Mouse (Mus musculus) frontal cortex, postnatal 25 days (tissue): ENCODE data around the gene Npy.

ENCODE experiments used
- DNase-seq, 2 experiments: peaks; one replicate each; pipeline ENCODE4 v3.0.0; 2022; ENCODE audit warnings: low spot score in 2 of 2

The Npy gene

DNA sequence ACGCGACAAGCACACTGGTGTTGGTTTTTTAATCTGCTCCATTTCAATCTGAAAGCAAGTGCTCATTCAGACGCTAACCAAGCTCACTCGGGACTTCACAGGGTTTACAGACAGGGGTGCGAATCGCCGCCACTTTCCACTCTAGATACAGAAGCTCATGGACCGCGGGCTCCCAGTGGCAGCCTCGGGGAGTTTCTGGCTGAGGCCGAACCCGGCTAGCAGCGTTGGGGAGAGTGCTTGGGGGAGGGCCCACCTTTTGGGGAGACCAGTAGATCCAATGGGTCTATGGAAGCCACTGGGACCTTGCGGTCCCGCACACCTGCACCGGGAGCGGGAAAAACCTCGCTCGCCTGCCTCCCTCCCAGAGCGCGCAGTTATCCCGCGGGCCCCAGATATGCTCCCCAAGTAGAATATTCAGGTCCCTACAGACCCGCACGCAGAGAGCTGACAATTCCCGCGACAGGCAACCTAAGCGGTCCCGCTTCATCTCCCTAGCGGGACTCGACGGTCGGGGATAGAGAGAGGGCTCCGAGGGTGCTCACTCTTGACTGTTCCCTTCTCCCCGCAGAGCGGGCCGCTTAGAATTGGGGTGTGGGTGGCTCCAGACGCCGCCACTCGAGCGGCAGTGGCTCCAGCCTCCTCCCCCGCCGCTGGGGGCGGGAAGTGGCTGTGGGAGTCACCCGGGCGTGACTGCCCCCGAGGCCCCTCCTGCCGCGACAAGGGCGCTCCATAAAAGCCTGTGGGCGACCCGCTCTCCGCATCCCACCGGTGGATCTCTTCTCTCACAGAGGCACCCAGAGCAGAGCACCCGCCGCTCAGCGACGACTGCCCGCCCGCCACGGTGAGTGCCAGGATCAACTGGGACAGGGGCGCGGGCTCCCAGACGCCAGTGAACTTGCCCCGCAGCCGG is at the start of gene Npy:
Gene Npy (plus strand): TSS at position 750 of the 910 bp plus-strand sequence.
- DNase-seq = no peak

DNA sequence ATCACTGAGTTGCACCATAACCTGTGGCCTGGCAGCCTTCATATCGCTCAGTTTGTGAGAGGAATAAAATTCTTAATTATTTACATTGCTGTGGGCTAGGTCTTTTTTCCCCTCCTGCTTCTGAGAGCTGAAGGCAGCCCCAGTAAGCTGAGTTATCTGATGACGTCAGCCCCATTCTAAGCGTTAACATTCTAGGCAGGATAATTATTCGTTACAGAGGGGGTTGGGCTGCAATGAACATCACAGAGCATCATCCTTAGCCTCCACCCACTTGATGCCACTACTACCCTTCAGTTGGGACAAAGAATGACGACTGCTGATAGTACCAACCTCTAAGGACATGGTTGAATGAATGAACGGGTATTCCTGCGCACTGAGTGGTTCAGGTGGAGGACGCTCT is 47.5 kb upstream of the Npy start:
- no peak for DNase-seq

DNA sequence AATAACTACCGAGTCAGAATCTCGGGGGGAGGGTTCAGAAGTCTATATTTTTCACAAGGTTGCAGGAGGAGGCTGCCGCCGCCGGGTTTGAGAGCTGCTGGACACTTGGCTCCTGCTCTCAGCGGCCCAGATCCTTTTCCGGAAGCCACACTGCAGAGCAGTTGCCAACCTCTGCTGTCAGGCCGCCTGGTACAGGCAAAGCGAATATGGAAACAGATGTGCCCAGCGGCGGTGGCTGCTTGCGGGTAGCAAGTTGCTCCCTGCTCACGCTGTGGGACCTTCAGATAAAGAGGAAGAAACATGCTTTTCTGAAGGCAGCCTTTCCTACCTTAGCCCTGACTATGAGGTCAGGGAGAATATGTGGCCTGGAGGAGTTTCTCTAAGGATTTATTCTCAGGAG is 44.4 kb upstream of the Npy start:
- no peak for DNase-seq

DNA sequence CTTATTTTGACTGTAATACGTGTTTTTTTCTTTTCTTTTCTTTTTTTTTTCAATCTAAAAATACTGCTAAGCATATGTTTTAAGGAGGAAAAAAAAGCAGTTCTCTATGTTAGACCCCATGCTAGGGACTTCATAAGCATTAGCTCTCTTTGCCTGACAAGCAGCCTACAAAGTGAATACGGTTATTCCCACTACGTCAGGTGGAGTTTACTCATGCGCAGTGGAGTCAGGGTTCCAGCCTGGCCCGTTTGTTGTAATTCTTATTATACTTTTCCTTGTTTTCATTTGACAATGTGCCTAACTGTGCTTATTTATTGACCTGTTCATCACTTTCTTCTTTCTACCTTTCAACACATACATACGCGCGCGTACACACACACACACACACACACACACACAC is 43.8 kb upstream of the Npy start:
- DNase-seq = no peak

DNA sequence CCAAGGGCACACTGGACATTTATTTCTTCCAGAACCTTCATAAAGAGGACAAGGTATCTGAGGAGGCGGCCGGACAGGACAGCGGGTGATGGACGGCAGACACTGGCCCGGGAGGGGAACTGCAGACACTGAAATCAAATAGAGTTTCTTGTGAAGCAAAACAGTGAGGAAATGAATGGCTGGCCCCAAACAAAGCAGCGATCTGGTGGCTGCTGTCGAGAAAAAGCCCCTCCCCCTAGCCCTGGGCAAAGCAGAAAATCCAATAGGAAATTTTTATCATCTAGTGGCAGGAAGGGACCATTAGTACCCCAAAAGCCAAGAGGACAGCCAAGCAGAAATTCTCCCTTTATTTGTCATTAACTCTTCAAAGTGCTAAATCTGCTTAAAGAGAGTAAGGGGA is 42.9 kb upstream of the Npy start:
- DNase-seq = no peak

DNA sequence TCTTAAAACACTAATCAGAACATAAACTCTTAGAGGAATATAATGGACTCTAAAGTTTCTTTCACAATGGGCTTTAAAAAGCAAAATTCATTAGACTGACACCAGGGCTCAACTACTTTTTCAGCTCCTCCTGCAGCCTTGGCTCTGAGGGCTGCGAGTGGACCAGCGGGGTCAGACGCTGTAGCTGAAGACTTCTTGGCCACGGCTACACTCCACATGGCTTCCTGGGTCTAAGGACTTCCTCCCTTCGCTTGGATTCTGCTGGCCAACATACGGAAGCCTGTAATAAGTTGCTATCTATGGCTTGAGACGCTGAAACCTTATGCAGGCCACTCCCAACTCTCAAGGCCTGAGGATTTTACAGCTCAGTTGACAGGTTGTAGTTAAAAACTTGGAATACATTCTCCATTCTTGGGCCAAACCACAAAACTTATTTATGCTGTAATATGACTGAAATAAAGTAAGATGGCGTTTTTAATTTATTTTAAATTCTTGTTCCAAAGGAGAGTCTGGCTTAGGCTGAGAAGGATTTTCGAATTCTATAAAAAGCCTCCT is 41.6 kb upstream of the Npy start:
- DNase-seq = no peak

DNA sequence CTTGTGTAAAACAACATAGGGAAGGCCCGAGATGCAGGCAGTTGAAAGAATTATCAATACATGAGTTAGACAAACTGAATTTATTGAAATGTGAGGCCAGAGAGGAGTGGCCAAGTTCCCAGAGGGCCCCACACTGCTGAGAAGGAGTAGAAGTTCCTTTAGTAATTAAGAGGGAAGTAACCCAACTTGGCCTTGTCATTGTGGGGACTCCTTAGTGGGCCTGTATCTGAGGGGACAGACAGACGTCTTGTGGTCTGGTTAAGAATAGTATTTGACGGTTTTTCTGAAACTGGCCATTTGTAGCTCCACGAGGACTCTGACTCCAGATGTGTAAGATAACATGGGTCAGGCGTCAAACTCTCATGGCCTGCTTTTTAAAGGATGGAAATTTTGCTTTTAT is 40.7 kb upstream of the Npy start:
- no peak for DNase-seq

DNA sequence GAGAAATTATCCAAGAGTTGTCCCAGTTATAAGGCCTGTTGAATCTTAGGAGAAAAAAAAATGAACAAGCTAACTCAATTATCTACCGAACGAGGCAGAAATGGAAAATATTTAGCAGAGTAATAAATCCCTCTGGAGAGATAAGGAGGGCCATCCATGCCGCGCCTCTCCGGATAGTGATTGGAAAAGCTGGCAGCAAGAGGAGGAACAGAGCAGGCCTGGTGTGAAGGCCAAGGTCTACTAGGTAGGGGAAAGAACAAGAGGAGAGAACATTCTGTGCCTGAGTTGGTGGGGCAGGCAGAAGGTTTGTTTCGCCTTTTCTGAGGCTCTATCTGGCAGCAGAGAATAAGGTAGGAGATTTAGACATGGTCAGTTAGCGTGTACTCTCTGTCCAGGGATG is 39.8 kb upstream of the Npy start:
- no peak for DNase-seq

DNA sequence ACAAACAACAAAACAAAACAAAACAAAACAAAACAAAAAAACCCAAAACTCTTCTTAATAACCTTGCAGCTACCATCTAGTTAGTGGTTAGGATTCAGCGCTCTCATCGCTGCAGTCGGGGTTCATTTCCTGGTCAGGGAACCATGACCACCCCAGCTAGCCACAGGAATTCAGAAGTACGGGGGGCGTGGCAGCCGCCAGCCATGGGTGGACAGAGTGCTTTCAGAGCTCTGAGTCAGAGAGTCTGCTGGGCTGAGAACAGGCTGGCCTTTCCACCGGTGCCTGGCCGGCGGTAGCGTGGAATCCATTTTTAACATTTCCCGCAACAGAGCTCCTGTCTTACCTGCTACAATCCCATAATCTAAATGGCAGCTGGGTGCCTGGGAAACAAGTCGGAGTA is 30.0 kb upstream of the Npy start:
- no peak for DNase-seq

DNA sequence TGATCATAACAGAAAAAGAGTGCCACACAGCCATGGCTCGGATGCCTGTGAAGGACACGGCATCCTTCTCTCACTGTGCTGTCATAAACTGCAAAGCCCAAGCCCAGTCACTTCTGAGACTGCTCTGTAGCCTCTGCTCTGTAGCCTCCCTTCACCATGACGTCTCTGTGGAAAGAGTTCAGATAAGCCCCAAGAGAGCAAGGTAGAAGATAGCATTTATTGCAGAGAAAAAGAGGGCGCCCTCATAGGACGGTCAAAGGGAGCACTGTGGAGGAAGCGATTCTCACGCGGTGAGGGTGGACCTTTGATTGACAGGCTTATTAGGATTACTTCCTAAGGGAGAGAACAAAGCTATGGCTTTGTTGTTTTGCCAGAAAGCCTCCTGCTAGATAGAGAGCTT is 18.4 kb upstream of the Npy start:
- no peak for DNase-seq

DNA sequence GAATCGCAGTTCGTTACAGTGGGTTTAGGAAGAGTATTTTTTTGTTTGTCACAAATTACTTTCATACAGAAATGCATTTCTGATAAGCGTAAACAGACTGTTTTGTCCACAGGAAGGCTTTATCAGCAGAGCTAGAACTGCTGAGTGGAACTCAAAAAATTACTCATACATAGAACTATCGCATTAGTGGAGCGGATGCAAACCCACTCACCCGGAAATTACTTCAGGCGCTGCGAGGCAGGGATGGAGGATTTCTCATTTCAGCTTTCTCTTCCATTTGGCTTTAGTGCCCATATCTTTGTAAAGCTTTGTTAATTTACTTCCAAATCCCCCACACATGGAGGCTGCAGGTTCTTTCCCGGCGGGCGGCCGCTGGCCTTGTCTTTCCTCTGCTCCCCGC is 14.4 kb upstream of the Npy start:
- no peak for DNase-seq

DNA sequence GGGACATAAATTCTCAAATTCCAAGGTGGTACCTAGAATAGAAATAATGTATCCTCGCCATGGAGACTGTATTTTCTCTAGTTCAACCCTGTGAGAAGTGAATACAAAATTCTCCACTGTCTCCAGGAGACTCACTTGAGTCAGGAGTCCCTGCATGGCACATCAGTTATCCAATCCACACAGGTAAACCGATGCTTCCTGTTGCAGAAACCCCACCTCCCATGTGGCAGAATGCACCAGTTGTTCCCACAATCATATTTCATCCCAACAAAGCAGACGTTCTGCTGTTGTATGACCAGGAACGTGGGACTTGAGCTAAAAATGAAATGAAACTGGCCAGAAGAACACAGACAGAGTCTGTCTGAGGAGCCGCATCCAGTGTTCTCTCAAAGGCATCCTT is 5.3 kb upstream of the Npy start:
- peak in 1 of 2 experiments; percentile 14 for DNase-seq

DNA sequence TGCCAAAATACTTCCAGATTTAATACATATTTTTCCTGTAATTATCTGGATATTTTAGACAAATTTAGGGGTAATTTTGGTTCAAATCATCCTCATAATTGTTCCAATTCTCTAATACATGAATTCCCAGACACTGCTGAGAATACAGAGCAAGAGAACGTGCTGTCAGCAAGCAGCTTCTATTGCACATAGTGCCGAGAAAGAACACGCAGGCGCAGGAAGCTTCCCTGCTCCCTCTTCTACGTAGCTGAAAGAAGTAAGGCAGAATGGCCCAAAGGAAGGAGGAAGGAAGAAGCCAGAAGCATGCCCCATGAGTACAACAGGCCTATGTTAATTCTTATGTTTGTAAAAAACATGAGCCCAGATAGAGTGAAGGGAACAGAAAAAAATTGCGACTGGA is 4.9 kb upstream of the Npy start:
- DNase-seq = no peak

DNA sequence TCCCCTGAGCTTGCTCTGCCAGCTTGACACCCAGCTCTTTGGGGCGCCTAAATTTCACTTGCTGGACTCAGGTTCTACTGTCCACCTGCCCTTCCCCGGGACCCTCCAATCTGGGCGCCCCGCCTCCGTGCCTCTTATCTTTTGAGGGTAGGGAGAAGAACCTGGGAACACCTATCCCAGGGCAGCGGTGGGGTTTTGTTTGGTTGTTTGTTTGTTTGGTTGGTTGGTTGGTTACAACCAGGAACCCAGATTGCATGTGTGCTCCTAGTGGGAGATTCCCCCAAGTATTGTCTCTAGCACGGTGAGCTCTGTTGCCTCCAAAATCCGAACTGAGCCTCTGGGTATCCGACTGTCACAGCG is 341 bp downstream of the Npy start:
- DNase-seq = no peak

DNA sequence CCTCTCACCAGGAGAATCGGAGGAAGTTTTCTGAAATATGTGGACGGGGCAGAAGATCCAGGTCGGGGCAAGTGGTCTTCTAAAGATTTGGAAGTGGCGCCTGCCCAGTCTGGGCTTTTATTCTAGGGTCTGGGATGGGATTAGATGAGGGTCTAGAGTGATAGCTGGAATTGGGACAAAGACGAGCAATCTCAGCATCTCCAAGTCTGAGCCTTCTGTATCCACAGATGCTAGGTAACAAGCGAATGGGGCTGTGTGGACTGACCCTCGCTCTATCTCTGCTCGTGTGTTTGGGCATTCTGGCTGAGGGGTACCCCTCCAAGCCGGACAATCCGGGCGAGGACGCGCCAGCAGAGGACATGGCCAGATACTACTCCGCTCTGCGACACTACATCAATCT is 861 bp downstream of the Npy start:
- no peak for DNase-seq

DNA sequence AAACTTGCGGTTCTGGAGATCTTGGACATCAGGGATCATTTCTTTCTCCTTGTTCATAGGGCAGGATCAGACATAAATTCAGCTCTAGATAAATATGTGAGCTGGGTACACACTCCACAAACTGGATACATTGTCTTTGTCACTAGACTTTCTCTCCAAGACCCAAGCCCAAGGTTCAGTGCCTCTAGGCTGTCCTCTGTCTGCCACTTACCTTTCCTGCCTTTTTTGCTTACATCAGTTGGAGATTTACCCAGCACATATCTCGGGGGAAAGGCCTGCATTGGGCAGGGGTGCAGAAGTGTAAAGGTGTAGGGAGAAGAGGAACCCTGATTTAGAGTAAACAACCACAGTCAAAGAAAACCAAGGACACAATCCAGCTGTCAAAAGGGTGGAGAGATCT is 1.3 kb downstream of the Npy start:
- DNase-seq = no peak

DNA sequence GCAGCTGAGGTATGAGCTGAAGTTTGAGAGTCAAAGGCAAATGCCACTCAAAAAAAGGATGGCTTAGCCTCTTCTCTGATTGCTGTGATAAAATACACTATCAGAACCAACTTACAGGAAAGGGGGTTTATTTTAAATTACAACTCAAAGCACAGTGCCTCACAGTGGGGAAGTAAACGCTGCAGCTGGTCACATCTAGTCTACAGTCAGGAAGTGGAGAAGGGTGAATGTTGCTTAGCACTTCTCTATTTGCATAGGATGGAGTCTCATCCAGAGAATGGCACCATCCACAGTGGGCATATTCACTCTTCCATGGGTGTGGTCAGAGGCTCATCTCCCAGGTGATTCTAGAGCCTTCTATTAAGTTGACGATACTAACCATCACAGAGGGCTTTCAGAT is 9.1 kb downstream of the Npy start:
- no peak for DNase-seq

DNA sequence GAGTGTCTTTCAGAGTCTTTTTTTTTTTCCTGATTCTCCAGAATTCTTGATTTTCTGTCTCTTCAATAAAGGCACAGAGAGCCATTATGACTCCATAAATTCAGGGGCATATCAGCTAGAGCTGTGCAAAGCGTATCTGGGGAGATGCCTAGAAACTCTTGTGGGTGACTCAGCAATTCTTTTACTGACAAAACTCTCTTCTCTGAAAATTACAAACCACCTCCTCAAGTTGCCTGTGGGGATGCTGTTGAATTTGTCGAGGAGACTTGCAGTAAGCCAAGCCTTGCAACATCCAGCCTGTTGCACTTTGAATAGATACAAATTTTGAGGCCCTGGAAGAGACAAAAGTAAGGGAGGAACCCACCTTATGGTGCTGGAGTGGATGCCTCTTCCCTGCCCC is 34.3 kb downstream of the Npy start:
- DNase-seq = peak in 1 of 2 experiments; percentile 4

DNA sequence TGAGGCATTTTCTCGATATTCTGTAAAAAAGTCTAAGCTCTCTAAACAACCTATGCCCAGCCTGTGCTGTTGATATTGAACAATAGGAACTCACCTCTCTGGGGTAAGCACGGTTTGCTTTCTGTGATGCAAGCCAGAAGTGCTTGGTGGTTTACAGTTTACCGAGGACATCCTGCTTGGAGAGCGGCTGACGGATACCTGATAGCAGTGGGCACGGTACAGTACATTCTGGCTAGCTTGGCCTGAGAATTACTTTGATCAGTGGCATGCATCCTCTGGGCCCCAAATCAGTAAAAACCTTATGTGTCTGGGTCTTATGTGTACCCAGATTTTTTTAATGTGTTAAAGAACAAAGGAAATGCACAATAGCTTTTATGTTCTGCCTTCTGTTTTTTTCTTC is 45.1 kb downstream of the Npy start:
- no peak for DNase-seq

DNA sequence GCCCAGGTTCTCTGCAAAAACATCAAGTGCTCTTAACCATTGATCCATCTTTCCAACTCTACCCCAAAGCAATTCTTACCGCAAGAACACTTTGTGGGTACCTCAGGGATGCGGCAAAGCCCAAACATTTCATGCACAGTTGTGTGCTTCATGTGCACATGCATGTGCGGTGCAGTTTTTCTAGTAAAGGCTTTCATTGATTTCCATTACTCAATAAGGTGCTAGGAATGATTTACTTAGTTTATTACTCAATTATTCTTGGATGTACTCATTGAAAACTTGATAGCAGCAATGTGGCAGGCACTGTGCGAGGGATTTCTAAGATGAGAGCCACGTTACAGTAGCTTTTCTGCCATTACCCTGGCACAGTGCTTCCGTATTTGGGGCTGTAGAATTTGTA is 48.6 kb downstream of the Npy start:
- DNase-seq = no peak

DNA sequence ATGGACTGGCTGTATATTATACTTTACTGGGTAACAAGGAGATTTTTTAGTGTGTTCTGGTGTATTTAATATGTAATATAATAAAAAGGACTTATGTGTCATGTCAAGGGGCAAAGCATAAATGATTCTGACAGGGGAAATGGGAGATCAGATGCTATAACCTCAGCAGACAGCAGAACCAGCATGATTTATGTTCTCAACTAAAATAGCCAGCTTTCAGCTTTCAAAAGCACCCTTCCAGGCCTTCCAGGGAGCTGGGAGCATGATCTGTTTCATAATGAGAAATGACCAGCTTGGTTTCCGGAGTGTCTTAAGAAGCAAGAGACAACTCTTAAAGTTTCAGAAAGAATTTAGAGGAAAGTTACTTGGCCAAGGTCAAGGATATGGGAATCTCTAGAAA is 51.0 kb downstream of the Npy start:
- no peak for DNase-seq

DNA sequence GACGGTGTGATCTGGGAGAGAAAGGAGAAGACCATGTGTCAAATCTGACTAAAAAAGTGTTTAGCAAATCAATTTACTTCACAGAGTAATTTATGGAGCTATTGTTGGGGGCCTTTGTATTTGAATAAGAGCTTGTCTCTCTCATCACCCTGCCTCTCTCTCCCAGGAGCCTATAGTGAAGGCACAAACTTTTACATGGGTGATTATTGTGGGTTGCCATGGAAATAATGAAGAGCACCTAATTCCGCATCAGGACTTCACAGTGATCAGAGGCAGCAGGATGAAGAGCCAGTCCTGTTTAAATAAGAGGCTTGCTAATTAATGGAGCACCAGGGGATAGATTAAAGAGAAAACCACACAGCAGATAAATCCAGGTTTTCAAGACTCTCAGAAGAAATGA is 52.6 kb downstream of the Npy start:
- DNase-seq = no peak

DNA sequence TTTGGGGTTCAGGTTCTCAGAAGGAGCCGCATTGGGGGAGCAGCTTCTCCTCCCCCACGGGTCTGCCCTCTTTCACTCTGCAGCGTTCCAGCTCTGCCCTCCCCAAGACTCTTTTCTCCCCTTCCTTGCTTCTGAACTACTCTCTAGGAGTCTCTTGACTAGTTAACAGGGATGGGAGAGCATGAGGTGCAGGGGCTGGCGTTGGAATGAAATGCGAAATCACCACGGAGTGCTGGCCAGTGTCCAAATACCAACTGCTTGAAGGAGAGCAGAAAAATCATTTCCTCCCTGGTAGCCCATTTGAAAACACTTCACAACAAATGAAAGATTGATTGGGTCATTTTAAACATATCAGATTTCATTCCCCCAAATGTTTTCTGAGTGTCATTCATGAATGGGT is 53.3 kb downstream of the Npy start:
- DNase-seq = no peak
